Mouse (Mus musculus) E14TG2a.4 (cell line): ENCODE results near the gene Arhgef11.

ENCODE experiments used
- CTCF ChIP-seq: conservative IDR thresholded peaks from 2 replicates; pipeline ENCODE4 v1.5.1; 2014; ENCODE audit warnings: low read length
- NANOG ChIP-seq: IDR thresholded peaks from 2 replicates; pipeline ENCODE4 v1.6.1; 2014; ENCODE audit warnings: borderline replicate concordance, low read length, mixed read lengths

- no peak for TF ChIP-seq NANOG
- no peak for TF ChIP-seq CTCF
Measured at GRCm38 (mm10) chr3:87756488-87756887, 139.1 kb downstream of the Arhgef11 start.
